Mouse (Mus musculus) kidney, postnatal 25 days (tissue): Measurements from ENCODE around the gene Extl1.

Experiments
- DNase-seq, 2 experiments: peaks; one replicate each; pipeline ENCODE4 v3.0.0; 2021; ENCODE audit warnings: mixed read lengths in 2 of 2

The Extl1 gene

GRCm38 (mm10) chr4:134311784-134312183 is 71.9 kb downstream of the Extl1 start:
- no peak for DNase-seq

- no peak for DNase-seq
These were observed 73.0 kb downstream of the Extl1 start for GRCm38 (mm10) chr4:134310656-134311055.

- DNase-seq: peak; percentile 47 to 82
These were observed 73.5 kb downstream of the Extl1 start for GRCm38 (mm10) chr4:134310106-134310505.

GRCm38 (mm10) chr4:134307367-134308072 is 76.1 kb downstream of the Extl1 start:
- DNase-seq: peak; percentile 80 to 88

- no peak for DNase-seq
These were observed 76.7 kb downstream of the Extl1 start for GRCm38 (mm10) chr4:134306963-134307362.
